Mouse (Mus musculus): ENCODE results near the gene Birc5.
A peak's percentile ranks its signal among the peaks of the same experiment; 100 is the strongest.

The Birc5 gene

GRCm38 (mm10) chr11:117855360-117855759, 6.3 kb downstream of the Birc5 start:
- DNase-seq (ENCODE audit: low spot score in 2 of 2): no peak

GRCm38 (mm10) chr11:117855975-117856374, 6.9 kb downstream of the Birc5 start:
- no peak for DNase-seq (ENCODE audit: low spot score in 2 of 2)

- no peak for DNase-seq (ENCODE audit: low spot score in 2 of 2)
Measured at GRCm38 (mm10) chr11:117857462-117857861, 8.4 kb downstream of the Birc5 start.

- DNase-seq (ENCODE audit: low spot score in 2 of 2): no peak
Measured at GRCm38 (mm10) chr11:117858392-117858791, 9.3 kb downstream of the Birc5 start.

- DNase-seq (ENCODE audit: low spot score in 2 of 2): no peak
Measured at GRCm38 (mm10) chr11:117860601-117861000, 11.6 kb downstream of the Birc5 start, which contains the start of gene Tmem235. Gene Tmem235 (plus strand): TSS chr11:117860752.

- DNase-seq (ENCODE audit: low spot score in 2 of 2): no peak
Measured at GRCm38 (mm10) chr11:117863174-117863856, 14.3 kb downstream of the Birc5 start.

- no peak for DNase-seq (ENCODE audit: low spot score in 2 of 2)
Measured at GRCm38 (mm10) chr11:117864805-117865204, 15.8 kb downstream of the Birc5 start.

GRCm38 (mm10) chr11:117865988-117866387, 16.9 kb downstream of the Birc5 start:
- DNase-seq (ENCODE audit: low spot score in 2 of 2): no peak

GRCm38 (mm10) chr11:117870688-117871365, 21.8 kb downstream of the Birc5 start:
- DNase-seq (ENCODE audit: low spot score in 2 of 2): peak; percentile 66 to 78

- no peak for DNase-seq (ENCODE audit: low spot score in 2 of 2)
Measured at GRCm38 (mm10) chr11:117871376-117871775, 22.3 kb downstream of the Birc5 start.

- no peak for DNase-seq (ENCODE audit: low spot score in 2 of 2)
Measured at GRCm38 (mm10) chr11:117871911-117872584, 23.0 kb downstream of the Birc5 start.

- DNase-seq (ENCODE audit: low spot score in 2 of 2): peak; percentile 72 to 83
Measured at GRCm38 (mm10) chr11:117872861-117873608, 24.0 kb downstream of the Birc5 start, which contains the start of gene Tha1. Gene Tha1 (minus strand): TSS chr11:117873481.

- no peak for DNase-seq (ENCODE audit: low spot score in 2 of 2)
Measured at GRCm38 (mm10) chr11:117874419-117874818, 25.4 kb downstream of the Birc5 start.

GRCm38 (mm10) chr11:117875681-117876080, 26.6 kb downstream of the Birc5 start:
- no peak for DNase-seq (ENCODE audit: low spot score in 2 of 2)

GRCm38 (mm10) chr11:117877917-117878745, 29.1 kb downstream of the Birc5 start:
- DNase-seq (ENCODE audit: low spot score in 2 of 2): peak in 1 of 2 experiments; percentile 38

GRCm38 (mm10) chr11:117878892-117879291, 29.8 kb downstream of the Birc5 start:
- DNase-seq (ENCODE audit: low spot score in 2 of 2): no peak

- no peak for DNase-seq (ENCODE audit: low spot score in 2 of 2)
Measured at GRCm38 (mm10) chr11:117879676-117880075, 30.6 kb downstream of the Birc5 start.

GRCm38 (mm10) chr11:117880336-117880976, 31.4 kb downstream of the Birc5 start:
- DNase-seq (ENCODE audit: low spot score in 2 of 2): no peak

- no peak for DNase-seq (ENCODE audit: low spot score in 2 of 2)
Measured at GRCm38 (mm10) chr11:117880977-117881358, 31.9 kb downstream of the Birc5 start.

- DNase-seq (ENCODE audit: low spot score in 2 of 2): no peak
Measured at GRCm38 (mm10) chr11:117881787-117882186, 32.7 kb downstream of the Birc5 start.

Measured in frontal cortex, postnatal 36 days (tissue).